Mouse (Mus musculus): ENCODE measurements around the gene Tmem59.

- TF ChIP-seq CTCF (IDR thresholded peaks at IDR 0.05; ENCODE audit: low read depth) (no peak), EP300 (IDR thresholded peaks at IDR 0.05; ENCODE audit: low read depth) (no peak)
Measured at GRCm38 (mm10) chr4:107138948-107139835, 39.0 kb upstream of the Tmem59 start.
